Mouse (Mus musculus) gonadal fat pad, adult 2 months (tissue): ENCODE data around the gene 2310061I04Rik. TPM values are rescaled to one million over a fixed set of nuclear protein-coding genes. Genes with fewer than 3 reads are reported as not detected.

Experiments
- DNase-seq: peaks from one replicate; pipeline ENCODE4 v3.0.0-alpha.2; 2012; ENCODE audit warnings: low read depth
- polyA plus RNA-seq: library from polyadenylated mRNA; depleted of rRNA; stranded (reverse); fragments of >200 nt; gene quantifications from 2 replicates; pipeline ENCODE4 v1.2.3, GENCODE M21; 2012

The 2310061I04Rik gene
- polyA plus RNA-seq, 1 experiment: 41.2 TPM

DNA sequence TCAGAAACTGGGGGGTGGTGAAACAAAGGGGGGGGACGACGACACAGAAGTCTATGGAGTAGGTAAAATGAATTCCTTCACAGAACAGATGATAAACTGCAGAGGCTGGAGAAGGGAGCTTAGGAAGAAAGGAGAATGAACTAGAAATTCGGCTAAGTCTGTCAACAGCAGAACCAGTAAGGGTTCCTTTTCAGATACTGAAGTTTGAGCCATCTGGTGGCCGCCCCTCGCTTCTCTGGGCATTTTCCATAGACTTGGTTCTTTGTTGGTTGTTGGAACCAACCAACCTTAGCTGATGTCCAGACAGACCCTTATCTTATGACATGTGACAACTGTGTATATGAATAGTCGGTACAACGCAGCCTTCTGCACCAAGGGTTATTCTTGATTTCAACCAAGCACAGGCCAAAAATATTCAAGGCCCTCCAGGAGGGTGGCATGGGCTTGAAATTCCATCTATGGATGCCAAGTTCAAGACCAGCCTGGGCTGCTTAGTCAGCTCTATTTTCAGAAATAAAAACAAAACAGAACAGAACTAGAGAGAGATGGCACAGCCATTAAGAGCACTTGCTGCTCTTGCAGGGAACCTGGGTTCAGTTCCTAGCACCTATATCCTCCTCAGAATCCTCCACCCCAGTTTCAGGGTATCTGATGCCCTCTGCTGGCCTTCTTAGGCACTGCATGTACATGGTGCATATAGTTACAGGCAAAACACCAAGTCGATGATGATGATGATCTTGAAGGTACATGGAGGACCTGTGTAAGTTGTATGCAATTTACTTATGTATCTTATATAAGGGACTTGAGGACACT lies 26.1 kb downstream of the 2310061I04Rik start:
- DNase-seq: no peak

DNA sequence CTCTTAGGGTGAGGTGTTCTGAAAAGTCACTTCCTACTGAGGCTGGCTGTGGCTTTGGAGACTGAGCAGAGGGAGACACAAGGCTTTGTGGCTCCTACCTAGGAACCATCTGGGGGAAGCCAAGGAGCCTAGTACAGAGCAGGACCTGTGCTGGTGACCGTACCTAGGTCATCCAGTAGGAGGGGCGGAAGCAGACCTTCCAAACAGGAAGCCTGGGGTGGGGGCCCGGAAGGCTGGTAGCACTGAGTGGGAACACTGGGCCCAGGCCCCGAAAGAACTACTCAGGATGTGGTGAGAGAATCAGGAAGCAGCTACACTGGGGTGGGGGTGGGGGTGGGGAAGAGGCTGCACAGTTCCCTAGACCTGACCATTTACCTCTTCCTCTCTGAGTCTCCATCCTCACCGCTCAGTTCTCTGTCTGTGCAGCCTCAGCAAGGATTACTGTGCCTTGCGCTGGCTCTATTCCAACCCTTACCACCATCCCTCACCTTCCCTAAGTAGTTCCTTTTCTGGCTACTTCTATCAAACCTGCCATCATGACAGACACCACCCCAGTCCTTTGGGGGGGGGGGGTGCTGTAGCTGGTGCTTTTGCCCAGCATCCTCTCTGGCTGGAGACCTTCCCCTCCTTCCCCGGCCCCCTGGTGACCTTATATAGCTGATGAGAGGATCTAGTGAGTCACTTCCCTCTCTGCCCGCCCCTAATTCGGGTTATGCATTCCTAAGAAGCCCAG lies 26.9 kb downstream of the 2310061I04Rik start:
- no peak for DNase-seq

DNA sequence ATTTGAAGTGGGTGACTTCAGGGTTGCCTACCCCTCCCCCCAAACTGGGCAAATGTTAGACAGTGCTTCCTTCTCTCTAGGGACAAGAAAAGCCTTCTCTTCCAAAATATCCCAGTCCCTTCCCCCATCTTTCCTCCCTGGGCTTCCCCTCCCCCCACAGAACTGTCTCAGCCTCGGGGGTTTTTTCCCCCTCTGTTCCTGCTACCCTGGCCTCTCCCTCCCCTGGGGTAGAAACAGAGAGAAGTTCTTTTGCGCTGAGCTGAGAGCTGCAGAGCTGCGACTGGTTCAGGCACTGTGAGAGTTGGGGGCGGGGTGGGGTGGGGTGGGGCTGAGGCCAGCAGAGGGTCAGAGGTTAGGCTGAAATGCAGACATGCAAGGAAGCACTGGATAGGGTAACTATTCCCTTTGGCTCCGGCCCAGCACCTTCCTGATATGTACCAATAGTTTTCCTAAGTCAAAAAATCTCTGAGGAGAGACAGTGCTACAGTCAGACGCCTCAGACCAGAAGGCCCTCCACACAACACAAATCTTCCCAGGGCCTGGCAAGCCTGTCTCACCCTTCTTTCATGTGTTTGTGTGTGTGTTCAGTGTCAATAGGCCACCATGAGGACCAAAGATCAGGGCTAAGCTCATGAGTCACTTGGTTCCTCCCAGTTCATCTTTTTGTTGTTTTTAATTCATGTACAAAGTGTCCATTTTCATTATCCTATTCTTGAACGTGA lies 27.7 kb downstream of the 2310061I04Rik start:
- DNase-seq: no peak

DNA sequence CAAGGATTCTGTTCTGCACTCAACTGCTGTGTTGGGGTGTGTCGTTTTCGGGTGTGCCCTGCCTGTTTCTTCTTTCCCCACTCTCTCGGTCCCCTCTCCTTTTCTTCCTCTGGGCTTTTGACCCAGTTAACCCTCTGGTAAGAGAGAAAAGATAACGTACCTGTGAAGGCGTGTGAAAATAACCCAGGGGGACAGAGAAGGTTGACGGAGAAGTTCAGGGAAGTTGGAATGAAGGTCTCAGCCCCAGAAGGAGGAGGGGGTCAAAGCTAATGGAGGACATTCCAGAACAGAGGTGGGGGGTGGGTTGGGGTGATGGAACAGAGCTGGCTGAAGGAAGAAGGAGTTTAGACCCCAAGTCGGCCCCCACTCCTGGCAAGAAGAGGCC lies 28.3 kb downstream of the 2310061I04Rik start:
- no peak for DNase-seq

DNA sequence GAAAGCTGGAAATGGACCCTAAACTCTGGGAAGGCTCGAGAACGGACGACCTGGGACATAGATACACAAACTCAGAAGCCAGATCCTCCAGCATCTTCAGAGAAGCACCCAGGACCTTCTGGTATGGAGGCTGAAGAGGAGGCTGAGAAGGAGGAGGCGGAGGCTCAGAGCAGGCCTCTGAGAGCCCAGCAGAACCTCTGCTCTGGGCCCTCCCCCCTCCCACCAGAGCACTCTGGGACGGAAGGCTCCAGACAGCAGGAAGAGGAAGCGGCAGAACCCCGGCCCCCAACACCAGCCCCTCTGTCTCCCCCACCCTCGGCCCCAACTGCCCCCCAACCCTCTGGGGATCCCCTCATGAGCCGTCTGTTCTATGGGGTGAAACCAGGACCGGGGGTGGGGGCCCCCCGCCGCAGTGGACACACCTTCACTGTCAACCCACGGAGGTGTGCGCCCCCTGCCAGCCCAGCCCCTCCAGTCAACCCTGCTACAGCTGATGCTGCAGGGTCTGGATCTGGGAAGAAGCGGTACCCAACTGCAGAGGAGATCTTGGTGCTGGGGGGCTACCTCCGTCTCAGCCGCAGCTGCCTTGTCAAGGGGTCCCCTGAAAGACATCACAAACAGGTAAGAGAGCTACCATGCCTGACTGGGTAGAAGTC lies 28.9 kb downstream of the 2310061I04Rik start:
- no peak for DNase-seq

DNA sequence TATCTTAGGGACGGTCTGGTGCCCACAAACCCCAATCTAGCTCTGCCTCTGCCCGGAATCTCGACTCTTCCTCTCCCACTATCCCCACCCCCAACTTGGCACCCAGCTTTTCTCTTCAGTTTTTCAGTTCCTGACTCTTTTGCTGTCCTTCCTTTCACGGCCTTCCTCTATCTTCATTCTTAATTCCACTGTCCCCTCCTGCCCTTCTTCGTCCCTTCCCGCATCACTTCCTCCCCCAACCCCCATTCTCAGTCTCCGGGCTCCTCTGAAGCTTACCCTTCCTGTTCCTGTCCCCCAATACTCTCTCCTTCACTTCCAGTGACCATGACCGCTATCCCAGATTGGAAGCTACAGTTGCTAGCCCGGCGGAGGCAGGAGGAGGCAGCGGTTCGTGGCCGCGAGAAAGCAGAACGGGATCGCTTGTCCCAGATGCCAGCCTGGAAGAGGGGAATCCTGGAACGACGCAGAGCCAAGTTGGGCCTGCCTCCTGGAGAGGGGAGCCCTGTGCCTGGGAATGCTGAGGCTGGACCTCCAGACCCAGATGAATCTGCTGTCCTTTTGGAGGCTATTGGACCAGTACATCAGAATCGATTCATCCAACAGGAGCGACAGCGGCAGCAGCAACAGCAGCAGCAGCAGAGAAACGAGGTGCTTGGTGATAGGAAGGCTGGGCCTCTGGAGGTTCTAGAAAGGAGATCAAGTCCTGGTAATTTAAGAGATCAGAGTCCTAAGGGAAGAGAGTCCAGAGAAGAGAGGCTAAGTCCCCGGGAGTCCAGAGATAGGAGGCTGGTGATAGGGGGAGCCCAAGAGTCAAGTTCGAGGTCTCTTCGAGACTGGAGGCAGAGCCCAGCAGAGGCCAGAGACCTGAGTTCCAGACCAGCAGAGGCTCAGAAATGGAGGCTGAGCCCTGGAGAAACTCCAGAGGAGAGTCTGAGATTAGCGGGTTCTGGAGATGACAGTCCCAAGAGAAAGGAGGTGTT lies 30.0 kb downstream of the 2310061I04Rik start:
- no peak for DNase-seq

DNA sequence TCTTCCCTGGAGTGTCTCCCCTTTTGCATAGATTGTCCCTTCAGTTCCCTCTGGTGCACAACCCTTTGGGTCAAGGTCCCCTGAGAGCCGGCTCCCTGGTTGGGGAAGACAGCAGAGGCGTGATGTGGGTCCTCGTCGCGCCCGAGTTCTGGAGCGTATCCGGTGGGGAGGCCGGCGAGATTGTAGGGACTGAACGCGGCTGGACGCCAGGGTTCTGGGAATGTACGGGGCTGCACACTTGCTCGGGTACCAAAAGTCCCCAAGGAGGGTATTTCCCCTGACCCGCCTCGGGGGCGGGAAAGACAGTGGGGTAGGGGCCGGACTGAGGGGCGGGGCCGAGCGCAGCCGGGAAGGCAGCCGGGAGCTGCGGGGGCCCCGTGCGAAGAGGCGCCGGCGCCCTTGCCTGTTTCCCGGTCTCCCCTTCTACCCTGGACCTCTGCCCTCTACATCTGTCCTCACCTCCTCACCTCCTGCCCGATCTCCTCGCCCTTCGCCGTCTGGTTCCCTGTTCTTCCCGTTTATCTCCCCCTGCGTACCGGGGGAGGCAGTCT lies 30.9 kb downstream of the 2310061I04Rik start:
- DNase-seq: no peak

DNA sequence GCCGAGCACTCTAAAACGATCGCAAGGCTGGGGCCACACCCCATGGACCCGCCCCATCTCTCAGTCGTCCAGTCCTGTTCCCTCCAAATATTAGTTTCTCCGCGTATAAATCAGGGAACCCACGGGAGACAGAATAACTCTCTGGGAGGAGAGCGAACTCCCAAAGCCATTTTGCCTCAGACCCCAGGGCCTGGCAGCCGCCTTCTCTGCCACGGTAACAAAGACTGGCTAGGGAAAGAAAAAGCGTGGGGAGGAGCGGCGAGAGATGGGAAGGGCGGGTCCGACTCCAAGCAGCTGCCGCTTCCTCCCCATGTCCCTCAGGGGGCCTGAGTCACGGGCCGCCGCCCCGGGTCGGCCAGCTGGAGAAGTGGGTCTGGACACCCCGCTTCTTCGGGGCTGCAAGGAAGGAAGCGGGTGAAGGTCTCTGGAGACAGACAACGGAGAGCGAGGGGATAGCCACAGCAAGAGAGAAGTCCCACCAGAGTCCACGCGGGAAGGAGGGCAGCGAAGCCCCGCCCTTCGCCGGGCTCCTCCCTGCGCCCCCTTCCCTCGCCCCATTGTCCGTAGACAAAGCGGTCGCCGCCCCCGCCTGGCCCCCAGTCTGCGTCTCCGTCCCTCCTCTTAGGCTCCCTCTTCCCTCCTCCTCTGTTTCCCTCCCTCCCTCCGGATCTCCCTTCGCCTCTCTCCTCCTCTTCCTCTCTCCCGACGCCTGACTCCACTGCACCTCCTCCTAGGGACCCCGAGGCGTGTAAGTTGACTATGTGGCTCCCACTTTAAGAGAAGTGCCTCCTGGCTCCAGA lies 31.6 kb downstream of the 2310061I04Rik start, which contains the start of gene Ppp1r18:
Gene Ppp1r18 (plus strand): TSS at position 113 of the 800 bp plus-strand sequence.
- DNase-seq: no peak

DNA sequence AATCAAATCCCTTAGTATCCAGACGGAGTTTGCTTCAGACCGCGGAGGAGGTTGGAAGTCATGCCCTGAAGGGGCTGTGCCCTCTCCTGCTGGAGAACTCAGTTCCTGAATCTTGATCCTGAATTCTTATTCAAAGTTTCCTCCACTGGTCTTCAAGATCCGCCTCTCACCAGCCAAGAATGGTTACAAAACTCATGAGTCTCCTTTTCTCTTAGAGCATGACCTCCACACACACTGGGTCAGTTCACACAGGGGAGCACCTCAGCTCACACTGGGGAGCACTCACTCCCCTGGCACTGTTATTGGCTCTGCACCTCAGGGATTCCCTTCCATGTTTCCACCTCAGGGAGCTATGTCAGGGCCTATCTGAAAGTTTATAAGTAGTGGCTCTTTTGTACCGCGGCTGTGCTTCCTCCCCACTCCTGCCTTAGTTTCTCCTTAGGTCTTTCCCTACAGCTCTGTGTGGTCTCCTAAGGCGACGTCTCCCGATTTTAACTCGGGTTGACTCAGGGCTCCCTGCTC lies 32.3 kb downstream of the 2310061I04Rik start:
- no peak for DNase-seq

DNA sequence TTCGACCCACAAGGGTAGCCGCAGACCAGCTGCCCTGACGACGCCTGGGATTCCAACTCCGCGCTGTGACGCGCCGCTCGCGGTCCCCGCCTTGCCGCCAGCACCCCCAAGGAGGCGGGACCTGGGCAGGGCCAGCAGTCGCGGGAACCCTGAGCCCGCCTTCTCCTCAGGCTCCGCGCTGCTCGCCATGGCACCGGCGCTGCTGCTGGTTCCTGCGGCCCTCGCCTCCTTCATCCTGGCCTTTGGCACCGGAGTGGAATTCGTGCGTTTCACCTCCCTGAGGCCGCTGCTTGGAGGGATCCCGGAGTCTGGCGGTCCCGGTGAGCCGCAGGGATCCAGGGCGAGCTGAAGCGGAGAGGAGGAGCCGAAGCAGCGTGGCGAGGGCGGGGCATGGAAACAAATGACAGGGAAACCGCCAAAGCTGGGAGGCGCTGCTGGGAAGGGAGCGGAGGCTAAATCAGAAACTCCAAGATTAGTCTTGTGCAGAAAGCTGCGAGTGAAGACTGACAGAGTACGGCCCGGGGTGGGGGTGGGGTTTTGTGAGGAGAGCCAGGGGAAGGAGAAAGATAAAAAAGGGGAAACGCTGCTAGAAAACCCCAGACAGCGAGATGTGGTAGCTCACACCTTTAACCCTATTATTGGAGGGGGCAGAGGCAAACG lies 35.9 kb downstream of the 2310061I04Rik start, which contains the start of gene Nrm:
Gene Nrm (plus strand): TSS at position 121 of the 660 bp plus-strand sequence.
- DNase-seq: no peak

DNA sequence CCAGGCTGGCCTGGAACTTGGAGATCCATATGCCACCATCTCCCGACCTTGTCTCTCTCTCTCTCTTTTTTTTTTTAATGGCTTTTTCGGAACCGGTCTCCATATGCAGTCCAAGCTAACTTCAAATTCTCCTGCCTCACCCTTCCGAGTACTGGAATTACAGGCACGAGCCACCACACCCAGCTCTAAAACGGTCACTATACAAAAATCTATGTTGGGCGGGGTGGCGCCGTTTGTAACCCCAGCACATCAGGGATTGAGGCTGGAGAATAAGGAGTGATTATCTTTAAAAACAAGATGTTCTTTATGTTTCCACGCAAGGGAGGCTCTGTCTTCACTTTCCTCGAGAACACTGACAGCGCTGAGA lies 36.4 kb downstream of the 2310061I04Rik start:
- DNase-seq: no peak

DNA sequence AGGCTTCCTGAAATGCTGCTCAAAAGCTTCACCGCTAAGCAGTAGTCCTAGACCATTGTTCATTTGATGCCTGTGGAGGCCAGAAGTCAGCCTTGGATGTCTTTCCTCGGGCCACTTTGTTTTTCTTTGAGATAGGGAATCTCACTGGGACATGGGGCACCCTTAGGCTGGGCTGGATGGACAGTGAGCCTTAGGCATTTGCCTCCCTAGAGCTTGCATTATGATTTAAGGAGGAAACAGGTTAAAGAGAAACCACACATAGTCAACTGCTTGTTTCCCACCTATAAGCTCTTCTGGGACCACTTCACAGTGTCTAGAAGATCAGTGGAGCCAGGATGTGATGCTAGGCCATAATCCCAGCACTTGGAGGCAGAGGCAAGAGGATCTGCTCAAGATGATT lies 37.4 kb downstream of the 2310061I04Rik start:
- no peak for DNase-seq

DNA sequence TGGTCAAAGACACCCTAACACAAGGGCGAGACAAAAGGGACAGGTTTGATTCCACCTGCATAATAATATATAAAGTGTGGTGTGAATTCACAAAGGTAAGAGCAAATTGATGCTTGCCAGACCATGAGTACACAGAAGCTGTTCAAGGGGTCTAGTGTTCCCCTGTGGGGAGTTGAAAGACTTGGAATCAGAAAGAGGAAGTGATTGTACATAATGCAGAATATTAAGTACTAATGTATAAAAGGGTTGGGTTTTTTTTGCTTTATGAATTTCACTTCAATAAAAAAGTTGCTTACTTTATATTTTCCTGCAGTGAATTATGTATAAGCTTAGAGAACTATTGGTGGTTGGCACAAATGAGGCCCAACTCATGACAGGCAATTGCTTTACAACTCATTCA lies 37.9 kb downstream of the 2310061I04Rik start:
- no peak for DNase-seq

DNA sequence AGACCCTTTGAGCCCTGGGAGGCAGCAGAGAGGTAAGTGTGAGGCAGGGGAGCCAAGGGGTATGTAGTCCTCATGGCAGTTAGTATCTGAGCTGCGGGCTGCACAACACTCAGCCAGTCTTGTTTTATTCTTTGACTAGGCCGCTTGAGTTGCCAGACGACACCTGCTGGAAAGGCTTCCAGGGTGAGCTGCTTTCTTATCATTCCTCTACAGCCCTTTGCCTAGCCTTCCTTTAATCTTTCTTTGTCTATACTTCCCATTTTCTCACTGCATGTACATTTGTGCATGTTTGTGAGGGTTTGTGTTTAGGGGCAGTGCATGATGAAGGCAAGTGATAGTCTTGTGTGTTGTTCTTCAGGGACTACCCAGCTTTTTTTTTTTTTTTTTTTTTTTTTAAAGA lies 46.3 kb downstream of the 2310061I04Rik start:
- no peak for DNase-seq

DNA sequence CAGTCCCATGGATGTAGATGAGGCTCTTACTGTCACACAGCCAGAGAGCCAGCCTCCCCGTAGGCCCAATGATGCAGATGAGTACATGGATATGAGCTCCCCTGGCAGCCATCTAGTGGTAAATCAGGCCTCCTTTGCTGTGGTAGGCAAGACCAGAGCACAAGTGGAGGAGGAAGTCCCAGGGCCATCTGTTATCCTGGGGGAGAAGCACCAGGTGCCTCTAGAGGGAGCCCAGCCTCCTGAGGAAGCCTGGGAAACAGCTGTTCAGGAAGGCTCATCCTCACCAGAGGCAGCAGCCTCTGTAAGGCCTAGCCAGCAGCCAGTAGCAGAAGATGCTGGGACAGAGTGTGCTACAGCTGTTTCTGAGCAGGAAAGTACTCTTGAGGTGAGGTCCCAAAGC lies 49.1 kb downstream of the 2310061I04Rik start:
- DNase-seq: no peak

DNA sequence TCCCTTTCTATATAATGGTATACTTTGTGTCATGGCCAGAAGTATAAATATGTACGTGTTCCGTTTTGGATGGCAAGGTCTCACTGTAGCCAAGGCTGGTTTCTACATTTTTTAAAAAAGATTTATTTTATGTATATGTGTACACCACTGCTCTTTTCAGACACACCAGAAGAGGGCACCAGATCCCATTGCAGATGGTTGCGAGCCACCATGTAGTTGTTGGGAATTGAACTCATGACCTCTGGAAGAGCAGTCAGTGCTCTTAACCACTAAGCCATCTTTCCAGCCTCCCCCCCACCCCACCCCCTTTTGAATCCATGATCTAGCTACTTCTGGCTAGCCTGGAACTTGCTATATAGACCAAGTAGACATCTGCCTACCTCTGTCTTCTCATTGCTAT lies 53.7 kb downstream of the 2310061I04Rik start:
- DNase-seq: no peak
